Mouse (Mus musculus): ENCODE data around the gene Zfp111.
A peak's percentile ranks its signal among the peaks of the same experiment; 100 is the strongest.

DNA sequence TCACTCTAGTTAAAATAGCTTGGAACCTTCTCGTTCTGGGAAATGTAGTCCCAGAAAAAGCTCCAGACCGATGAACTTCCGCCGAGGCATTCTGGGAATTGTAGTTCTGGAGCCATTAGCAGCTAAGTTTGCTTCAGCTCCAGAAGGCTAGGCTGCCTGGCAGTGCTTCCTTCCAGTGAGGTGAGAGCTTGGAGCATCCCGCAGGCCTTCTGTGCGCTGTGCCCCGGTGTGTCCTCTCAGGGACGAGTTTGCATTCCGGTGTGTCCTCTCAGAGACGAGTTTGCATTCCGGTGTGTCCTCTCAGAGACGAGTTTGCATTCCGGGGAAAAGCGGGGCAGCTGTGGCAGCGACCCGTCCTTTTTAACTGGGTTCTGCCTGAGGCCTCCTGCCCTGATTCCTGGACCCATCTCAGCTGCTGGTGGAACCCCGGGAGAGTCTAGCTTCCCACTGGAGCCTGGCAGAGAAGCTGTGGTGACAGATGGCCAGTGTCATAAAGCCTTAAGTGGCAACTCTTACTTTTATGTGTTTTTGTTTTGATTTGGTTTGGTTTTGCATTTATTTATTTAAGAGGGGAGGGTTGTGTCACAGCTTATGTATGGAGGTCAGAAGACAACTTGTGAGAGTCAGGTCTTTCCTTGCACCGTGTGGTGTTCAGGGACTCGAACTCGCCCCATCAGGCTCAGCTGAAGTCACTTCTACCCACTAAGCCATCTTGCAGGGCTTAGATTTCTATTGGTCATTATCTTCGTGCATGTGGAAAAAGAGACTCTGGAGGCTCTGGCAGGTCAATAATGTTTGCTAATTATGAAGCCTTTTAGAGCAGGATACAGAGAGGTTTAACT is 43.6 kb upstream of the Zfp111 start, which contains the start of gene Zfp108:
- no peak for TF ChIP-seq CTCF (IDR thresholded peaks at IDR 0.05; ENCODE audit: control insufficient read depth, insufficient read depth, insufficient replicate concordance, low read depth, low read length)
- peak; percentile 58; the same call in 1 of the 2 replicates for TF ChIP-seq POLR2A (IDR thresholded peaks at IDR 0.05; ENCODE audit: control insufficient read depth, low read depth, low read length)
